Mouse (Mus musculus): Measurements from ENCODE around the gene Ugt1a5. TPM values are rescaled to one million over a fixed set of nuclear protein-coding genes. Genes with fewer than 3 reads are reported as not detected.

Gene Ugt1a5
- total RNA-seq, 2 experiments from 2014 or later: 0.26 TPM; not detected in 1

GRCm38 (mm10) chr1:88195687-88196086 is 29.9 kb downstream of the Ugt1a5 start:
- no peak for DNase-seq (ENCODE audit: low spot score in 2 of 2)

GRCm38 (mm10) chr1:88197443-88197842 is 31.6 kb downstream of the Ugt1a5 start:
- DNase-seq (ENCODE audit: low spot score in 2 of 2): no peak

GRCm38 (mm10) chr1:88199996-88200395 is 34.2 kb downstream of the Ugt1a5 start:
- no peak for DNase-seq (ENCODE audit: low spot score in 2 of 2)

GRCm38 (mm10) chr1:88200456-88200855 is 34.6 kb downstream of the Ugt1a5 start, which contains the start of gene Ugt1a2:
Ugt1a2 (plus strand) TSS chr1:88200601.
- no peak for DNase-seq (ENCODE audit: low spot score in 2 of 2)

GRCm38 (mm10) chr1:88205294-88205922 is 39.6 kb downstream of the Ugt1a5 start, which contains the start of gene Dnajb3:
Dnajb3 (minus strand) TSS chr1:88205782.
- peak; percentile 65 to 71 for DNase-seq (ENCODE audit: low spot score in 2 of 2)

GRCm38 (mm10) chr1:88206843-88207479 is 41.1 kb downstream of the Ugt1a5 start:
- DNase-seq (ENCODE audit: low spot score in 2 of 2): no peak

GRCm38 (mm10) chr1:88211812-88212211 is 46.0 kb downstream of the Ugt1a5 start, which contains the start of gene Ugt1a1:
Ugt1a1 (plus strand) TSS chr1:88211959.
- DNase-seq (ENCODE audit: low spot score in 2 of 2): peak in 1 of 2 experiments; percentile 22

GRCm38 (mm10) chr1:88212341-88213045 is 46.7 kb downstream of the Ugt1a5 start:
- DNase-seq (ENCODE audit: low spot score in 2 of 2): peak in 1 of 2 experiments; percentile 19

GRCm38 (mm10) chr1:88213061-88213460 is 47.2 kb downstream of the Ugt1a5 start:
- DNase-seq (ENCODE audit: low spot score in 2 of 2): no peak

- DNase-seq (ENCODE audit: low spot score in 2 of 2): peak in 1 of 2 experiments; percentile 22
Observed at GRCm38 (mm10) chr1:88213766-88214461, 48.1 kb downstream of the Ugt1a5 start.

GRCm38 (mm10) chr1:88214462-88214952 is 48.7 kb downstream of the Ugt1a5 start:
- no peak for DNase-seq (ENCODE audit: low spot score in 2 of 2)

GRCm38 (mm10) chr1:88215466-88216380 is 49.9 kb downstream of the Ugt1a5 start:
- DNase-seq (ENCODE audit: low spot score in 2 of 2): peak in 1 of 2 experiments; percentile 19

- peak in 1 of 2 experiments; percentile 21 for DNase-seq (ENCODE audit: low spot score in 2 of 2)
Observed at GRCm38 (mm10) chr1:88216551-88216950, 50.7 kb downstream of the Ugt1a5 start.

- peak in 1 of 2 experiments; percentile 28 for DNase-seq (ENCODE audit: low spot score in 2 of 2)
Observed at GRCm38 (mm10) chr1:88217144-88217543, 51.3 kb downstream of the Ugt1a5 start.

GRCm38 (mm10) chr1:88217576-88217975 is 51.8 kb downstream of the Ugt1a5 start:
- no peak for DNase-seq (ENCODE audit: low spot score in 2 of 2)

GRCm38 (mm10) chr1:88218051-88218450 is 52.2 kb downstream of the Ugt1a5 start:
- peak in 1 of 2 experiments; percentile 29 for DNase-seq (ENCODE audit: low spot score in 2 of 2)

- peak in 1 of 2 experiments; percentile 19 for DNase-seq (ENCODE audit: low spot score in 2 of 2)
Observed at GRCm38 (mm10) chr1:88218591-88218990, 52.8 kb downstream of the Ugt1a5 start.

GRCm38 (mm10) chr1:88219054-88219453 is 53.2 kb downstream of the Ugt1a5 start:
- DNase-seq (ENCODE audit: low spot score in 2 of 2): no peak

GRCm38 (mm10) chr1:88220336-88220735 is 54.5 kb downstream of the Ugt1a5 start:
- peak in 1 of 2 experiments; percentile 21 for DNase-seq (ENCODE audit: low spot score in 2 of 2)

GRCm38 (mm10) chr1:88222216-88222615 is 56.4 kb downstream of the Ugt1a5 start:
- no peak for DNase-seq (ENCODE audit: low spot score in 2 of 2)
